Mouse (Mus musculus): ENCODE measurements around the gene Glg1. TPM values are rescaled to one million over a fixed set of nuclear protein-coding genes. Genes with fewer than 3 reads are reported as not detected.
"Not testable (repeated sequence)": the region's sequence is repeated elsewhere in the genome, so short reads cannot be mapped to it uniquely, and the experiment has no call there.

Gene Glg1
- polyA plus RNA-seq, 1 experiment: 30.0 TPM

DNA sequence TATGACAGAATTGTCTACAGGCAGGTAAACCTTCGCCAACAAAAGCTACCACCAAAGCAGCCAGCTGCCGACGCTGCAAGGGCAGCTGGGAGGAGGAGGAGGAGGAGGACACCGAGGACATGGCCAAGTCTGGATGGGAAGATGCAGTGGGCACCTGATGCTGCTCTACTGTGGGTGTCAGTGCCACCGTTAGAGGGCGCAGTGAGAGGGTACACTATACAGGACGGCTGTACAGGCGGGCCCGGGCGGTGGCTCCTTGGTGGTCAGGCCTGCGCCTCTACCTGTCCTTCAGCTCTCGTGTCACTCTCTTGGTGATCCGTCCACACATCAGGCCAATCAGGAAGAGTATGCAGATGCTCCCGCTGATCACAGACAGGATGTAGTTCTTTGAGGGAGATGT is 101.4 kb downstream of the Glg1 start:
- Histone ChIP-seq H3K36me3 (ENCODE audit: control insufficient read depth, insufficient read depth) (peaks cover 38% of the 10 kb centered on the region), H3K27me3 (ENCODE audit: control insufficient read depth, insufficient read depth, insufficient read length) (no peaks in the 10 kb centered on the region), H3K79me2 (ENCODE audit: control insufficient read depth, insufficient read depth) (no peaks in the 10 kb centered on the region), H3ac (ENCODE audit: control insufficient read depth, insufficient read length, low read depth) (no peak overlapping the region), H3K4me3 (ENCODE audit: insufficient read depth, poor library complexity, severe bottlenecking) (no peak overlapping the region), H3K79me3 (ENCODE audit: low read depth) (no peaks in the 10 kb centered on the region)
- TF ChIP-seq CTCF (IDR thresholded peaks at IDR 0.05; ENCODE audit: control insufficient read depth, insufficient read depth, insufficient read length) (peak; percentile 93), MYOD1 (IDR thresholded peaks at IDR 0.05; ENCODE audit: control insufficient read depth, insufficient read length, low read depth) (no peak), CEBPB (IDR thresholded peaks at IDR 0.05; ENCODE audit: low read depth) (no peak)

DNA sequence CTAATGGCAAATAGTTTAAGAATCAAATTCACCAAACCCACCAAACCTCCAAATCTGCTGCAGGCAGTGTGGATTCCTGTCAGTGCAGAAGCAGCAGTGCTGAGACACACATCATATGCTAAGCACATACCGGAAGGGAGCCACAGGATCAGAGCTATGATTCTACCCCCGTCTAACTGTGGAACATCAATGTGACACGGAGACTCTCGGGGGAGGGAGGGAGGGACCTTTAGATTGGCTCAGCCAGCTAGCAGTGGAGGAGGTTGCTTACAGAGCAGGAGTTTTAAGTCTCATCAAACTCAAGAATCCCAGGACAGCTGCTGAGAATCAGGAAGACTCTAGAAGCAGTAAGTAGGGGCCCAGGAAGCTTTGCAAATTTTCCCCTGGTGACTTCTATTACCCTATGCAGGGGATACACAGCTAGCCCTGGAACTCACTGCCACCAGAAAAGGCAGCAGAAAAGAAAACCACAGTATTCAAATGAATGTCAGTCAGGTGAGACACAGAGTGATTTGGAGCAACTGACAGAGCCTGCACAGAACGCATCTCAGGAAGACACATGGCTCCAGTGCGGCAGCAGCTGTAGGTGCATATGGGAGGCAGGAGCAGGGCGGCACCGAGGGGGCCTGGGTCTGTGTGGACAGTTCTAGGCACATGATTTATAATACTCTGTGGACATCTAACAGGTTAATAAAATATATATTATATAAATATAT is 103.1 kb downstream of the Glg1 start:
- no peak overlapping the region for H3K4me3 ChIP-seq (ENCODE audit: insufficient read depth, poor library complexity, severe bottlenecking)
- TF ChIP-seq MAX (IDR thresholded peaks at IDR 0.05) (no peak), USF1 (IDR thresholded peaks at IDR 0.05; ENCODE audit: low read depth) (no peak), CEBPB (IDR thresholded peaks at IDR 0.05; ENCODE audit: low read depth) (no peak), MYOD1 (IDR thresholded peaks at IDR 0.05; ENCODE audit: control insufficient read depth, insufficient read length, low read depth) (no peak), CTCF (IDR thresholded peaks at IDR 0.05; ENCODE audit: control insufficient read depth, insufficient read depth, insufficient read length) (no peak), FOSL1 (IDR thresholded peaks at IDR 0.05; ENCODE audit: insufficient read depth, low read length, poor library complexity, severe bottlenecking) (no peak), MYOG (IDR thresholded peaks at IDR 0.05; ENCODE audit: control insufficient read depth, extremely low read depth, insufficient read length) (no peak)
- no peaks in the 10 kb centered on the region for H3K79me2 ChIP-seq (ENCODE audit: control insufficient read depth, insufficient read depth)
- no peak overlapping the region for H3ac ChIP-seq (ENCODE audit: control insufficient read depth, insufficient read length, low read depth)
- H3K36me3 ChIP-seq (ENCODE audit: control insufficient read depth, insufficient read depth): peaks cover 35% of the 10 kb centered on the region
- no peaks in the 10 kb centered on the region for H3K27me3 ChIP-seq (ENCODE audit: control insufficient read depth, insufficient read depth, insufficient read length)
- H3K79me3 ChIP-seq (ENCODE audit: low read depth): no peaks in the 10 kb centered on the region

DNA sequence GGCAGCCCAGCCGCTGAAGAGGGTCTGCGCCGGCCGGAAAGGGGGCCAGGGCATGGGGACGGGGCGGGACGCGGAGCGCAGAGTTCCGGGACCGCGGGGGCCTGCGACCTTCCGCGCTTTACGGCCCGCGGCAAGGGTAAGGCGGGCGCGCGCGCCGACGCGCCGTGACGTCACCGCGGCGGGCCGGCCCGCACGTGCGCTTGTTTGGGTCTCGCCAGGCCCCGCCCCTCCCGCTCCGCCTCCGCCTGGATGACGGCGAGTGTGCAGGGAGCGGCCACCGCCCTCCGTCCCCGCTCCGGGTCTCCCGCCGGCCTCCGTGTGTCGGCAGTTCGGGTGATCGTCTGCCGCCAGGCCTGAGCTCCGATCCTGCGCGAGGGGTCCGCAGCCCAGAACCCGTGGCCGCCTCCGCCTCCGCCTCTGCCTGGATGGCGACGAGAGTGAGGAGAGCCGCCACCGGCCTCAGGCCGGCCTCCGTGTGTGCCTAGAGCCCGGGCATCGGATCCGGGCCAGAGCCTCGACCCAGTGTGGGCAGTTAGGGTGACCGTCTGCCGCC is 113.5 kb downstream of the Glg1 start:
- not testable (repeated sequence) for H3K27me3 ChIP-seq (ENCODE audit: control insufficient read depth, insufficient read depth, insufficient read length); H3K36me3 ChIP-seq (ENCODE audit: control insufficient read depth, insufficient read depth); H3K79me3 ChIP-seq (ENCODE audit: low read depth)
- Histone ChIP-seq H3K79me2 (ENCODE audit: control insufficient read depth, insufficient read depth) (peaks cover 16% of the 10 kb centered on the region), H3ac (ENCODE audit: control insufficient read depth, insufficient read length, low read depth) (peak overlapping the region; percentile 77), H3K4me3 (ENCODE audit: insufficient read depth, poor library complexity, severe bottlenecking) (peak overlapping the region; percentile 40)
- peak; percentile 85 for TF ChIP-seq MAX (IDR thresholded peaks at IDR 0.05)

DNA sequence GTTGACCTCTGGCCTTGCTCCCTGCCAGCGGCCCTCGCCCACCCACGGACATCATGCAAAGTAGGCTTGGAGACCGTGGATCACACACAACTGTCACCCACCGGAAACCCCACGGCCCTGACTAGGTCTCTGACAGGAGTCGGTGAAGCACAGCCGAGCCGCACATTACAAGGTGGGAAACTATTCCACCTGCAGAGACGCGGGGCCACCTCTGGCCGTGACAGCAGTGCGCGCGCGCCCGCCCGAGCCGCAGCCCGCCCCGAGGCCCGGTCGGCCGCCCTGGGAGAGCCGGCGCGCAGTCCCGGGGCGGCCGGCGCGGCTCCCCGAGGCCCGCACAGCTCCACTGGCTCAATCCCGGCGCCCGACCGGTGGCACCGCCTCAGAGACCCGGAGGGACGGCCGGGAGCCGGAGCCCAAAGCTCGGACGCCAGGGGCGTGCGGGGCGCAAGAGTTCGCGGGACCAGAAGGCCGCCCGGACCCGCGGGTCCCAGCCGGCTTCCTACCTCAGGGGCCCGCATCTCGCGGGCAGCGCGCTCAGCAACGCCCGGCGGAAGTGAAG is 114.0 kb downstream of the Glg1 start:
- H3K36me3 ChIP-seq (ENCODE audit: control insufficient read depth, insufficient read depth); H3K79me3 ChIP-seq (ENCODE audit: low read depth); H3K27me3 ChIP-seq (ENCODE audit: control insufficient read depth, insufficient read depth, insufficient read length): not testable (repeated sequence)
- Histone ChIP-seq H3ac (ENCODE audit: control insufficient read depth, insufficient read length, low read depth) (peak overlapping the region; percentile 85), H3K4me3 (ENCODE audit: insufficient read depth, poor library complexity, severe bottlenecking) (peak overlapping the region; percentile 40), H3K79me2 (ENCODE audit: control insufficient read depth, insufficient read depth) (peaks cover 16% of the 10 kb centered on the region)

DNA sequence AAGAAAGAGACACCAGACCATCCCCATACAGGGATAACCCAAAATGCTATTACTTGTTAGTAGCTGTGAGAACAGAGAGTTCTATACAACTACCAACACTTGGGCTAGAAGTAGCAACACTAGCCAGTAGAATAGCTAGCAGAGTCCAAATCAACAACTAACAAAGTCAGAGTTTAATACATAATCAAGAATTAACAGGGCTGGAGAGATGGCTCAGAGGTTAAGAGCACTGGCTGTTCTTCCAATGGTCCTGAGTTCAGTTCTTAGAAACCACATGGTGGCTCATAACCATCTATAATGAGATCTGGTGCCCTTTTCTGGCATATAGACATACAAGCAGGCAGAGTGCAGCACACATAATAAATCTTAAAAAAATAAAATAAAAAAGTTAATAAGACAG is 116.5 kb downstream of the Glg1 start:
- Histone ChIP-seq H3K79me3 (ENCODE audit: low read depth) (peaks cover 2% of the 10 kb centered on the region), H3K4me3 (ENCODE audit: insufficient read depth, poor library complexity, severe bottlenecking) (no peak overlapping the region), H3K36me3 (ENCODE audit: control insufficient read depth, insufficient read depth) (peaks cover 7% of the 10 kb centered on the region), H3K79me2 (ENCODE audit: control insufficient read depth, insufficient read depth) (peaks cover 16% of the 10 kb centered on the region), H3ac (ENCODE audit: control insufficient read depth, insufficient read length, low read depth) (no peak overlapping the region), H3K27me3 (ENCODE audit: control insufficient read depth, insufficient read depth, insufficient read length) (no peaks in the 10 kb centered on the region)
- TF ChIP-seq CEBPB (IDR thresholded peaks at IDR 0.05; ENCODE audit: low read depth) (no peak), CTCF (IDR thresholded peaks at IDR 0.05; ENCODE audit: control insufficient read depth, insufficient read depth, insufficient read length) (no peak), MYOD1 (IDR thresholded peaks at IDR 0.05; ENCODE audit: control insufficient read depth, insufficient read length, low read depth) (no peak), MAX (IDR thresholded peaks at IDR 0.05) (no peak), USF1 (IDR thresholded peaks at IDR 0.05; ENCODE audit: low read depth) (no peak), FOSL1 (IDR thresholded peaks at IDR 0.05; ENCODE audit: insufficient read depth, low read length, poor library complexity, severe bottlenecking) (no peak), MYOG (IDR thresholded peaks at IDR 0.05; ENCODE audit: control insufficient read depth, extremely low read depth, insufficient read length) (no peak)

DNA sequence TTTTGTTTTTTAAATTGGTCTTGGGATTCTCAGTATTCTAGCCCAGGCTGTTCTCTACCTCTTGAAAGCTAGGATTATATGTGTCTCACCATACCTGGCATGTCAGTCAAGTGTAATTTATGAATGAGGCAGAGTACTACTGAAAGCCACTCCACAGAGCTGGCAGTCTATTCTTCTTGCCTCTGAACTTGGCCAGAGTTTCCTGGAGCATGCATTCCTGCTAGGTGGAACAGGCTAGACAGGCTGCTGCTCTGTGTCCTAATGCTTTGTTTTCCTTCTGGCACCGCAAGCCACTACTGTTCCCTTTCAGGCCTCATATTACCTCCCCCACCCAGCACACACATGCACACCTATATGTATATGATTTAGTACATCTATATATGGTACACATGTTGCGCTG is 128.3 kb downstream of the Glg1 start:
- Histone ChIP-seq H3K79me2 (ENCODE audit: control insufficient read depth, insufficient read depth) (no peaks in the 10 kb centered on the region), H3K27me3 (ENCODE audit: control insufficient read depth, insufficient read depth, insufficient read length) (no peaks in the 10 kb centered on the region), H3K36me3 (ENCODE audit: control insufficient read depth, insufficient read depth) (peaks cover 51% of the 10 kb centered on the region), H3K4me3 (ENCODE audit: insufficient read depth, poor library complexity, severe bottlenecking) (no peak overlapping the region), H3K79me3 (ENCODE audit: low read depth) (peaks cover 2% of the 10 kb centered on the region), H3ac (ENCODE audit: control insufficient read depth, insufficient read length, low read depth) (no peak overlapping the region)
- no peak for TF ChIP-seq MYOG (IDR thresholded peaks at IDR 0.05; ENCODE audit: control insufficient read depth, extremely low read depth, insufficient read length)
- TF ChIP-seq MYOD1 (IDR thresholded peaks at IDR 0.05; ENCODE audit: control insufficient read depth, insufficient read length, low read depth): no peak

Data from C2C12 (cell line).